Mouse (Mus musculus): Measurements from ENCODE around the gene Ifi206. TPM values are rescaled to one million over a fixed set of nuclear protein-coding genes. Genes with fewer than 3 reads are reported as not detected.

Ifi206 gene
- polyA plus RNA-seq, 1 experiment from 2014 or later = 0.17 TPM

- H3K4me1 ChIP-seq (ENCODE audit: control insufficient read depth, insufficient read depth, low read length) = peaks cover 8% of the 10 kb centered on the region
- DNase-seq (ENCODE audit: low spot score) (no peak), ATAC-seq (ENCODE audit: low read depth) (no peak)
- H3K27ac ChIP-seq (replicated peaks; ENCODE audit: low read depth, low read length) = no peak overlapping the region
- no peak overlapping the region for H3K4me3 ChIP-seq (ENCODE audit: low read depth, low read length)
- no peak overlapping the region for H3K4me2 ChIP-seq (ENCODE audit: low read depth, low read length)
- H3K9me3 ChIP-seq (ENCODE audit: control insufficient read depth, low read length) = no peaks in the 10 kb centered on the region
- no peak overlapping the region for H3K9ac ChIP-seq (ENCODE audit: low read depth, low read length)
- no peaks in the 10 kb centered on the region for H3K27me3 ChIP-seq (replicated peaks; ENCODE audit: control insufficient read depth, insufficient read depth, low read length)
- WGBS = 80% methylated on average over 5 of the region's 5 CpGs
- H3K36me3 ChIP-seq (ENCODE audit: control insufficient read depth, insufficient read depth, low read length) = no peaks in the 10 kb centered on the region
These were observed 60.7 kb downstream of the Ifi206 start for GRCm38 (mm10) chr1:173429995-173430699.

- Histone ChIP-seq H3K27ac (replicated peaks; ENCODE audit: low read depth, low read length) (no peak overlapping the region; the same call in 1 of the 2 replicates), H3K27me3 (replicated peaks; ENCODE audit: control insufficient read depth, insufficient read depth, low read length) (no peaks in the 10 kb centered on the region), H3K9me3 (ENCODE audit: control insufficient read depth, low read length) (no peaks in the 10 kb centered on the region), H3K4me1 (ENCODE audit: control insufficient read depth, insufficient read depth, low read length) (peaks cover 8% of the 10 kb centered on the region), H3K4me3 (ENCODE audit: low read depth, low read length) (no peak overlapping the region), H3K4me2 (ENCODE audit: low read depth, low read length) (no peak overlapping the region), H3K9ac (ENCODE audit: low read depth, low read length) (no peak overlapping the region), H3K36me3 (ENCODE audit: control insufficient read depth, insufficient read depth, low read length) (no peaks in the 10 kb centered on the region)
- ATAC-seq (ENCODE audit: low read depth) (no peak), DNase-seq (ENCODE audit: low spot score) (peak; percentile 33)
- 60% methylated on average over 8 of the region's 8 CpGs for WGBS
These were observed 63.5 kb downstream of the Ifi206 start for GRCm38 (mm10) chr1:173427385-173427784.

- WGBS = 58% methylated on average over 2 of the region's 2 CpGs
- Histone ChIP-seq H3K27me3 (replicated peaks; ENCODE audit: control insufficient read depth, insufficient read depth, low read length) (no peaks in the 10 kb centered on the region), H3K4me3 (ENCODE audit: low read depth, low read length) (no peak overlapping the region), H3K27ac (replicated peaks; ENCODE audit: low read depth, low read length) (no peak overlapping the region), H3K4me2 (ENCODE audit: low read depth, low read length) (no peak overlapping the region), H3K36me3 (ENCODE audit: control insufficient read depth, insufficient read depth, low read length) (no peaks in the 10 kb centered on the region), H3K4me1 (ENCODE audit: control insufficient read depth, insufficient read depth, low read length) (peaks cover 8% of the 10 kb centered on the region), H3K9me3 (ENCODE audit: control insufficient read depth, low read length) (no peaks in the 10 kb centered on the region), H3K9ac (ENCODE audit: low read depth, low read length) (no peak overlapping the region)
- ATAC-seq (ENCODE audit: low read depth) = peak; percentile 15; the same call in 1 of the 2 replicates
- peak; percentile 68 for DNase-seq (ENCODE audit: low spot score)
These were observed 64.5 kb downstream of the Ifi206 start for GRCm38 (mm10) chr1:173426345-173426744.

GRCm38 (mm10) chr1:173420374-173420773 is 70.5 kb downstream of the Ifi206 start:
- DNase-seq (ENCODE audit: low spot score) = peak; percentile 5
- no peak for ATAC-seq (ENCODE audit: low read depth)
- H3K4me2 ChIP-seq (ENCODE audit: low read depth, low read length) = no peak overlapping the region
- WGBS = 76% methylated on average over 6 of the region's 6 CpGs
- no peaks in the 10 kb centered on the region for H3K27me3 ChIP-seq (replicated peaks; ENCODE audit: control insufficient read depth, insufficient read depth, low read length)
- no peaks in the 10 kb centered on the region for H3K9me3 ChIP-seq (ENCODE audit: control insufficient read depth, low read length)
- H3K27ac ChIP-seq (replicated peaks; ENCODE audit: low read depth, low read length) = no peak overlapping the region
- H3K4me3 ChIP-seq (ENCODE audit: low read depth, low read length) = no peak overlapping the region
- H3K9ac ChIP-seq (ENCODE audit: low read depth, low read length) = no peak overlapping the region
- no peaks in the 10 kb centered on the region for H3K4me1 ChIP-seq (ENCODE audit: control insufficient read depth, insufficient read depth, low read length)
- H3K36me3 ChIP-seq (ENCODE audit: control insufficient read depth, insufficient read depth, low read length) = no peaks in the 10 kb centered on the region

GRCm38 (mm10) chr1:173418936-173419621 is 71.8 kb downstream of the Ifi206 start:
- no peaks in the 10 kb centered on the region for H3K27me3 ChIP-seq (replicated peaks; ENCODE audit: control insufficient read depth, insufficient read depth, low read length)
- no peak overlapping the region for H3K27ac ChIP-seq (replicated peaks; ENCODE audit: low read depth, low read length)
- no peaks in the 10 kb centered on the region for H3K36me3 ChIP-seq (ENCODE audit: control insufficient read depth, insufficient read depth, low read length)
- WGBS = 82% methylated on average over 1 of the region's 1 CpGs
- DNase-seq (ENCODE audit: low spot score) = peak; percentile 36
- no peak for ATAC-seq (ENCODE audit: low read depth)
- H3K9me3 ChIP-seq (ENCODE audit: control insufficient read depth, low read length) = no peaks in the 10 kb centered on the region
- H3K4me2 ChIP-seq (ENCODE audit: low read depth, low read length) = no peak overlapping the region
- H3K4me1 ChIP-seq (ENCODE audit: control insufficient read depth, insufficient read depth, low read length) = no peaks in the 10 kb centered on the region
- H3K9ac ChIP-seq (ENCODE audit: low read depth, low read length) = no peak overlapping the region
- no peak overlapping the region for H3K4me3 ChIP-seq (ENCODE audit: low read depth, low read length)

GRCm38 (mm10) chr1:173418516-173418915 is 72.3 kb downstream of the Ifi206 start:
- ATAC-seq (ENCODE audit: low read depth) = no peak
- 81% methylated on average over 3 of the region's 3 CpGs for WGBS
- H3K9ac ChIP-seq (ENCODE audit: low read depth, low read length) = no peak overlapping the region

More at GRCm38 (mm10) chr1:173418516-173418915, 72.3 kb downstream of the Ifi206 start:
- Histone ChIP-seq H3K4me3 (ENCODE audit: low read depth, low read length) (no peak overlapping the region), H3K27me3 (replicated peaks; ENCODE audit: control insufficient read depth, insufficient read depth, low read length) (no peaks in the 10 kb centered on the region), H3K9me3 (ENCODE audit: control insufficient read depth, low read length) (no peaks in the 10 kb centered on the region), H3K4me1 (ENCODE audit: control insufficient read depth, insufficient read depth, low read length) (no peaks in the 10 kb centered on the region), H3K27ac (replicated peaks; ENCODE audit: low read depth, low read length) (no peak overlapping the region), H3K4me2 (ENCODE audit: low read depth, low read length) (no peak overlapping the region), H3K36me3 (ENCODE audit: control insufficient read depth, insufficient read depth, low read length) (no peaks in the 10 kb centered on the region)
- no peak for DNase-seq (ENCODE audit: low spot score)

Small RNAs within 50 kb of the gene (microRNA-seq; reads per million reads assigned to microRNA genes)
- not detected for gene Gm44481 (ENCODE audit: borderline number of aligned reads)

Other genes with a start within 250 kb of the Ifi206 start
- not detected in 2 replicates for gene Olfr418, start 225.0 kb downstream of the Ifi206 start, polyA plus RNA-seq (2014; fragmentation: Nextera tagmentation; extraction: Ambion mirVana)
- not detected in 2 replicates for gene Mptx2, start 213.3 kb downstream of the Ifi206 start, polyA plus RNA-seq (2014; fragmentation: Nextera tagmentation; extraction: Ambion mirVana)
- 1.6 and 3.9 TPM in 2 replicates for gene Ackr1, start 157.3 kb downstream of the Ifi206 start, polyA plus RNA-seq (2014; fragmentation: Nextera tagmentation; extraction: Ambion mirVana)
- 0.53 and 1.3 TPM in 2 replicates for gene Aim2, start 140.2 kb downstream of the Ifi206 start, polyA plus RNA-seq (2014; fragmentation: Nextera tagmentation; extraction: Ambion mirVana)
- gene Cadm3, start 123.3 kb downstream of the Ifi206 start, polyA plus RNA-seq (2014; fragmentation: Nextera tagmentation; extraction: Ambion mirVana) = 11.6 and 12.3 TPM in 2 replicates
- gene Ifi214, start 44.9 kb upstream of the Ifi206 start, polyA plus RNA-seq (2014; fragmentation: Nextera tagmentation; extraction: Ambion mirVana) = not detected in 2 replicates
- 0.06 TPM in 1 of 2 replicates, not detected in the other for gene Ifi213, start 108.2 kb upstream of the Ifi206 start, polyA plus RNA-seq (2014; fragmentation: Nextera tagmentation; extraction: Ambion mirVana)
- 0.29 and 0.33 TPM in 2 replicates for gene Ifi209, start 139.9 kb upstream of the Ifi206 start, polyA plus RNA-seq (2014; fragmentation: Nextera tagmentation; extraction: Ambion mirVana)
- gene Ifi208, start 182.6 kb upstream of the Ifi206 start, polyA plus RNA-seq (2014; fragmentation: Nextera tagmentation; extraction: Ambion mirVana) = not detected in 2 replicates

Data from embryonic facial prominence, embryonic 14.5 days (tissue).